Mouse (Mus musculus) ES-Bruce4 (cell line): Measurements from ENCODE around the gene Atf2. TPM values are rescaled to one million over a fixed set of nuclear protein-coding genes. Genes with fewer than 3 reads are reported as not detected.

Experiments used
- H3K27ac ChIP-seq: 2 replicates; pipeline ENCODE4 v1.5.1; 2012; ENCODE audit warnings: low read length, inconsistent platforms; ENCODE audit not compliant: insufficient read depth
- H3K27me3 ChIP-seq: 2 replicates; pipeline ENCODE4 v1.6.1; 2012; ENCODE audit warnings: mild to moderate bottlenecking, low read length, inconsistent platforms; ENCODE audit not compliant: control insufficient read depth, poor library complexity, insufficient read depth, severe bottlenecking
- H3K36me3 ChIP-seq: 2 replicates; pipeline ENCODE4 v1.6.1; 2012; ENCODE audit warnings: inconsistent platforms, mild to moderate bottlenecking, low read length, moderate library complexity; ENCODE audit not compliant: control insufficient read depth, poor library complexity, insufficient read depth, severe bottlenecking
- H3K4me1 ChIP-seq: one replicate; pipeline ENCODE4 v1.8.1; 2011; ENCODE audit warnings: low read length; ENCODE audit not compliant: control insufficient read depth, insufficient read depth
- H3K4me3 ChIP-seq: 2 replicates; pipeline ENCODE4 v1.5.1; 2011; ENCODE audit warnings: low read depth, mild to moderate bottlenecking, low read length
- H3K9ac ChIP-seq: 2 replicates; pipeline ENCODE4 v1.6.1; 2012; ENCODE audit warnings: low read depth, mild to moderate bottlenecking, inconsistent platforms; ENCODE audit not compliant: poor library complexity, severe bottlenecking
- H3K9me3 ChIP-seq: replicated peaks from 2 replicates; pipeline ENCODE4 v1.6.1; 2012; ENCODE audit warnings: mild to moderate bottlenecking, low read length, inconsistent platforms; ENCODE audit not compliant: control insufficient read depth, poor library complexity, insufficient read depth, severe bottlenecking
- CTCF ChIP-seq: IDR thresholded peaks from one replicate; pipeline ENCODE4 v1.8.1; 2011; ENCODE audit warnings: low read depth, low read length
- EP300 ChIP-seq: IDR thresholded peaks from 2 replicates; pipeline ENCODE4 v1.6.1; 2011; ENCODE audit warnings: low read depth, low read length; ENCODE audit not compliant: insufficient read depth
- POLR2A ChIP-seq: IDR thresholded peaks from one replicate; pipeline ENCODE4 v1.8.1; 2011; ENCODE audit warnings: low read length; ENCODE audit not compliant: insufficient read depth
- polyA plus RNA-seq: library from polyadenylated mRNA; stranded (reverse); fragments of >200 nt; gene quantifications from 2 replicates; pipeline ENCODE4 v1.2.4, GENCODE M21; 2011; ENCODE audit warnings: low read depth; ENCODE audit not compliant: missing spikeins, insufficient read depth, insufficient read length

Gene Atf2
- polyA plus RNA-seq, 1 experiment = 95.1 TPM

DNA sequence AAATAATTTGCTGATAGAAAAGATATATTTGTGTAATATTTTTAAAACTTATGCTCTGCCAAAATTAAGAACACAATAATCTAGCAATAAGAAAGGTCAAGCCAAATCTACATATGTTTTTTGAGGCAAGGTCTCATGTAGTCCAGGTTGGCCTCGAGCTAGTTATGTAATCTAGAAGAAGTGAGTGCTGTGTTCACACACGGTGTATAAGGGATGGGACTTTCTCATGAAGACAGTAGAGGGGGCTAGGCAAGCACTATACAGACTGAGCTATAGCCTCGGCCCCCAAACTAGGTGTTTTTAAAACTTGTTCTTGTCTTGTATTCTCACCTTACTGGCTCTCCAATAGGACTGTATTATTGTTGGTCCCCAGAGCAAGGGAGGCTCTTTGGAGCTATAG, 33.1 kb upstream of the Atf2 start:
- H3K9me3 ChIP-seq = no peaks in the 10 kb centered on the region
- H3K36me3 ChIP-seq = no peaks in the 10 kb centered on the region
- no peak overlapping the region for H3K4me3 ChIP-seq
- H3K4me1 ChIP-seq = no peaks in the 10 kb centered on the region
- no peak overlapping the region for H3K9ac ChIP-seq
- no peaks in the 10 kb centered on the region for H3K27me3 ChIP-seq
- TF ChIP-seq POLR2A = no peak
- no peak for TF ChIP-seq CTCF
- TF ChIP-seq EP300 = no peak
- no peak overlapping the region for H3K27ac ChIP-seq

- H3K27ac ChIP-seq = no peak overlapping the region
- no peak overlapping the region for H3K4me3 ChIP-seq
- TF ChIP-seq POLR2A (no peak), EP300 (no peak), CTCF (no peak)
- H3K36me3 ChIP-seq = no peaks in the 10 kb centered on the region
- H3K27me3 ChIP-seq = no peaks in the 10 kb centered on the region
- H3K9me3 ChIP-seq = no peaks in the 10 kb centered on the region
- H3K9ac ChIP-seq = no peak overlapping the region
- no peaks in the 10 kb centered on the region for H3K4me1 ChIP-seq
These were observed 32.6 kb upstream of the Atf2 start for GRCm38 (mm10) chr2:73925089-73925488.

GRCm38 (mm10) chr2:73919642-73920041, 27.2 kb upstream of the Atf2 start:
- no peak overlapping the region for H3K27ac ChIP-seq
- no peak overlapping the region for H3K4me3 ChIP-seq
- TF ChIP-seq POLR2A = no peak
- TF ChIP-seq CTCF = no peak
- TF ChIP-seq EP300 = no peak
- no peaks in the 10 kb centered on the region for H3K9me3 ChIP-seq
- H3K9ac ChIP-seq = no peak overlapping the region
- H3K4me1 ChIP-seq = no peaks in the 10 kb centered on the region
- no peaks in the 10 kb centered on the region for H3K27me3 ChIP-seq
- H3K36me3 ChIP-seq = no peaks in the 10 kb centered on the region

- Histone ChIP-seq H3K27ac (no peak overlapping the region), H3K36me3 (peaks cover 25% of the 10 kb centered on the region), H3K9me3 (no peaks in the 10 kb centered on the region), H3K4me3 (no peak overlapping the region), H3K27me3 (no peaks in the 10 kb centered on the region), H3K4me1 (no peaks in the 10 kb centered on the region), H3K9ac (no peak overlapping the region)
- TF ChIP-seq EP300 = no peak
- no peak for TF ChIP-seq POLR2A
- no peak for TF ChIP-seq CTCF
These were observed 19.8 kb upstream of the Atf2 start for GRCm38 (mm10) chr2:73912264-73912663.

GRCm38 (mm10) chr2:73911175-73911700, 18.8 kb upstream of the Atf2 start, which contains the start of gene Atp5g3:
Gene Atp5g3 (minus strand): TSS chr2:73911326.
- H3K27me3 ChIP-seq = no peaks in the 10 kb centered on the region
- TF ChIP-seq POLR2A = peak; percentile 56
- no peak for TF ChIP-seq EP300
- no peak for TF ChIP-seq CTCF
- H3K4me1 ChIP-seq = no peaks in the 10 kb centered on the region
- peak within 1 kb of the TSS; percentile 97 for H3K4me3 ChIP-seq
- peak within 1 kb of the TSS; percentile 68 for H3K27ac ChIP-seq
- H3K9ac ChIP-seq = peak within 1 kb of the TSS; percentile 97
- H3K9me3 ChIP-seq = no peaks in the 10 kb centered on the region
- peaks cover 33% of the 10 kb centered on the region for H3K36me3 ChIP-seq

- TF ChIP-seq EP300 (no peak), CTCF (no peak), POLR2A (no peak)
- Histone ChIP-seq H3K4me1 (no peaks in the 10 kb centered on the region), H3K27ac (peak overlapping the region; percentile 37; the same call in 1 of the 2 replicates), H3K9ac (peak overlapping the region; percentile 97), H3K36me3 (peaks cover 33% of the 10 kb centered on the region), H3K27me3 (no peaks in the 10 kb centered on the region), H3K4me3 (peak overlapping the region; percentile 97), H3K9me3 (no peaks in the 10 kb centered on the region)
These were observed 18.2 kb upstream of the Atf2 start for GRCm38 (mm10) chr2:73910571-73911174.
